Mouse (Mus musculus): ENCODE data around the gene Scgb3a1. TPM values are rescaled to one million over a fixed set of nuclear protein-coding genes. Genes with fewer than 3 reads are reported as not detected.

Gene Scgb3a1
- total RNA-seq (2023) = not detected

GRCm38 (mm10) chr11:49663310-49663709, at the start of gene Scgb3a1:
Gene Scgb3a1 (plus strand): TSS chr11:49663610.

GRCm38 (mm10) chr11:49712555-49713335, 49.3 kb downstream of the Scgb3a1 start, which contains the start of gene Cnot6:
Gene Cnot6 (minus strand): TSS chr11:49712723.

Other genes starting within 250 kb of the Scgb3a1 start
- gene Olfr1389, start 240.5 kb upstream of the Scgb3a1 start, total RNA-seq (2023) = not detected
- under 1 TPM; 0.26 to 0.28 TPM for gene Olfr1388, start 227.0 kb upstream of the Scgb3a1 start, total RNA-seq (2023)
- gene Olfr1387, start 208.3 kb upstream of the Scgb3a1 start, total RNA-seq (2023) = not detected
- not detected for gene Olfr1386, start 198.6 kb upstream of the Scgb3a1 start, total RNA-seq (2023)
- gene Olfr1385, start 174.5 kb upstream of the Scgb3a1 start, total RNA-seq (2023) = not detected
- not detected for gene Olfr1384, start 156.9 kb upstream of the Scgb3a1 start, total RNA-seq (2023)
- gene Olfr1383, start 144.0 kb upstream of the Scgb3a1 start, total RNA-seq (2023) = not detected
- not detected for gene Olfr1382, start 135.4 kb upstream of the Scgb3a1 start, total RNA-seq (2023)
- gene Olfr1381, start 120.2 kb upstream of the Scgb3a1 start, total RNA-seq (2023) = not detected
- not detected for gene Olfr1380, start 106.7 kb upstream of the Scgb3a1 start, total RNA-seq (2023)
- gene Flt4, start 54.3 kb upstream of the Scgb3a1 start, total RNA-seq (2023) = under 1 TPM; 0.04 to 0.20 TPM
- gene Cnot6, start 49.1 kb downstream of the Scgb3a1 start, total RNA-seq (2023) = 10 to 100 TPM; 52.4 to 56.5 TPM
- under 1 TPM in 1 of 2 experiments, not detected in 1; 0.13 TPM for gene Gfpt2, start 130.6 kb downstream of the Scgb3a1 start, total RNA-seq (2023)
- gene Mapk9, start 183.1 kb downstream of the Scgb3a1 start, total RNA-seq (2023) = 10 to 100 TPM; 25.2 to 31.1 TPM
- gene Rasgef1c, start 238.2 kb downstream of the Scgb3a1 start, total RNA-seq (2023) = not detected

Data from neutrophil, adult 83 days (primary cell).